Mouse (Mus musculus): ENCODE data around the gene S100a7a. TPM values are rescaled to one million over a fixed set of nuclear protein-coding genes. Genes with fewer than 3 reads are reported as not detected.

S100a7a gene
- total RNA-seq (2012; rRNA removed), result not detected in 2 replicates
- not detected for polyA plus RNA-seq (2012; ENCODE audit: insufficient read depth in 1 of 2, insufficient read length in 2 of 2, low read depth in 1 of 2, low replicate concordance in 2 of 2, missing spikeins in 1 of 2)

DNA sequence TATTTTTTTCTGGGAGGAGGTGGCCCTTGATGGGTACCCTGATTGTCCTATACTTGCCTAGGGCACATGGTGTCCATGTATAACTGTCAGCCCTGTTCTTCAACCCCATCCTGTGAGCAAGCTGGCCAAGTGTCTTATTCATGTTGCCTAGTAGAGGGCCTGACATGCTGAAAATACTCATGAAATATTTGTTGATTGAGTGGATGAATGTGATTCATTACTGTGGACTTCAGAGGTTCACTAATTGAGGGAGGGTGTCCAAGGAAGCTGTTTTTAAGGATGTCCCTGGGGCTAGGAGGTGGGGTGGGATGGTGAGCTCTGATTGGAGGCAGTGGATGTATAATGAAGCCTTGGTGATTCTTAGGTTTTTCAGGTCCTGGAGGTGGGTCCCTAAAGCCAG lies at the start of gene S100a7a:
TSS of gene S100a7a (plus strand) at position 301 of the 400 bp plus-strand sequence.
- Histone ChIP-seq H3K27me3 (ENCODE audit: control insufficient read depth in 1 of 2, insufficient read depth in 2 of 2, low read length in 2 of 2) (peaks cover 3 to 5% of the 10 kb centered on the region in 2 experiments; a peak in 3 of 4 replicates), H3K4me1 (ENCODE audit: control insufficient read depth in 1 of 2, insufficient read depth in 2 of 2, low read length in 2 of 2) (no peaks in the 10 kb centered on the region), H3K27ac (ENCODE audit: control insufficient read depth, low read depth, low read length) (no peak within 1 kb of the TSS), H3K36me3 (ENCODE audit: control insufficient read depth in 1 of 2, insufficient read depth in 2 of 2, low read length in 2 of 2) (no peaks in the 10 kb centered on the region), H3K4me3 (ENCODE audit: control insufficient read depth in 1 of 2, insufficient read depth in 1 of 2, low read depth in 2 of 2, low read length in 2 of 2) (no peak within 1 kb of the TSS), H3K9ac (ENCODE audit: control insufficient read depth, low read depth, low read length, poor library complexity, severe bottlenecking) (no peak within 1 kb of the TSS), H3K9me3 (replicated peaks; ENCODE audit: insufficient read depth, low read length) (no peaks in the 10 kb centered on the region), H3K79me2 (ENCODE audit: control insufficient read depth, insufficient read depth, low read length, poor library complexity) (no peaks in the 10 kb centered on the region)
- no peak for DNase-seq (ENCODE audit: low read depth, low spot score)
- TF ChIP-seq ZNF384 (IDR thresholded peaks at IDR 0.05; ENCODE audit: low read depth, low read length), result no peak
- no peak for TF ChIP-seq NRF1 (IDR thresholded peaks at IDR 0.05; ENCODE audit: insufficient read depth, low read depth, low read length, poor library complexity, severe bottlenecking)
- no peak for TF ChIP-seq MYB (IDR thresholded peaks at IDR 0.05; ENCODE audit: low read depth, low read length)
- TF ChIP-seq TBP (IDR thresholded peaks at IDR 0.05; ENCODE audit: low read depth, low read length), result no peak
- TF ChIP-seq SMC3 (IDR thresholded peaks at IDR 0.05; ENCODE audit: low read depth, low read length), result no peak
- no peak for TF ChIP-seq POLR2AphosphoS2 (IDR thresholded peaks at IDR 0.05; ENCODE audit: low read length)

- DNase-seq (ENCODE audit: low read depth, low spot score), result peak; percentile 91
- Histone ChIP-seq H3K9me3 (replicated peaks; ENCODE audit: insufficient read depth, low read length) (no peaks in the 10 kb centered on the region), H3K4me1 (ENCODE audit: control insufficient read depth in 1 of 2, insufficient read depth in 2 of 2, low read length in 2 of 2) (peaks cover 8 to 31% of the 10 kb centered on the region in 2 experiments), H3K4me3 (ENCODE audit: control insufficient read depth in 1 of 2, insufficient read depth in 1 of 2, low read depth in 2 of 2, low read length in 2 of 2) (no peak overlapping the region), H3K27me3 (ENCODE audit: control insufficient read depth in 1 of 2, insufficient read depth in 2 of 2, low read length in 2 of 2) (no peaks in the 10 kb centered on the region), H3K36me3 (ENCODE audit: control insufficient read depth in 1 of 2, insufficient read depth in 2 of 2, low read length in 2 of 2) (peaks cover 0 to 19% of the 10 kb centered on the region in 2 experiments; a peak in 2 of 4 replicates), H3K9ac (ENCODE audit: control insufficient read depth, low read depth, low read length, poor library complexity, severe bottlenecking) (peak overlapping the region; percentile 6), H3K79me2 (ENCODE audit: control insufficient read depth, insufficient read depth, low read length, poor library complexity) (no peaks in the 10 kb centered on the region), H3K27ac (ENCODE audit: control insufficient read depth, low read depth, low read length) (peak overlapping the region; percentile 56)
- no peak for TF ChIP-seq KAT2A (conservative IDR thresholded peaks at IDR 0.05; ENCODE audit: low read depth, low read length)
- TF ChIP-seq ZKSCAN1 (IDR thresholded peaks at IDR 0.05; ENCODE audit: low read depth, low read length), result no peak
- no peak for TF ChIP-seq BHLHE40 (IDR thresholded peaks at IDR 0.05; ENCODE audit: borderline replicate concordance, low read depth, low read length)
- TF ChIP-seq USF1 (IDR thresholded peaks at IDR 0.05; ENCODE audit: low read depth, low read length), result no peak
- no peak for TF ChIP-seq JUND (IDR thresholded peaks at IDR 0.05; ENCODE audit: low read depth, low read length)
- TF ChIP-seq MXI1 (IDR thresholded peaks at IDR 0.05; ENCODE audit: low read depth, low read length), result no peak; the same call in 1 of the 2 replicates
- no peak for TF ChIP-seq NELFE (IDR thresholded peaks at IDR 0.05; ENCODE audit: low read depth, low read length)
- TF ChIP-seq RAD21 (IDR thresholded peaks at IDR 0.05; ENCODE audit: low read depth, low read length), result no peak
- TF ChIP-seq UBTF (IDR thresholded peaks at IDR 0.05; ENCODE audit: borderline replicate concordance, insufficient read depth, low read depth, low read length), result no peak
- TF ChIP-seq MAX (IDR thresholded peaks at IDR 0.05; ENCODE audit: low read length), result peak; percentile 41; the same call in 1 of the 2 replicates
- 0 out of 2 replicates have a peak, but pooled peaks have one; percentile 34 for TF ChIP-seq MYC (IDR thresholded peaks at IDR 0.05; ENCODE audit: low read depth, low read length)
- TF ChIP-seq ZNF384 (IDR thresholded peaks at IDR 0.05; ENCODE audit: low read depth, low read length), result peak; percentile 94
- TF ChIP-seq TBP (IDR thresholded peaks at IDR 0.05; ENCODE audit: low read depth, low read length), result peak; percentile 56; the same call in 1 of the 2 replicates
- peak; percentile 65; the same call in 1 of the 2 replicates for TF ChIP-seq RCOR1 (IDR thresholded peaks at IDR 0.05; ENCODE audit: low read depth, low read length)
- no peak for TF ChIP-seq ZC3H11A (IDR thresholded peaks at IDR 0.05; ENCODE audit: low read depth, low read length)
- peak; percentile 42; the same call in 1 of the 2 replicates for TF ChIP-seq SIN3A (IDR thresholded peaks at IDR 0.05; ENCODE audit: low read length)
- TF ChIP-seq ZMIZ1 (IDR thresholded peaks at IDR 0.05; ENCODE audit: low read depth, low read length), result no peak
- TF ChIP-seq MAZ (IDR thresholded peaks at IDR 0.05; ENCODE audit: low read depth, low read length), result no peak; the same call in 1 of the 2 replicates
- no peak for TF ChIP-seq GATA1 (IDR thresholded peaks at IDR 0.05; ENCODE audit: low read depth, low read length)
- TF ChIP-seq MAFK (IDR thresholded peaks at IDR 0.05; ENCODE audit: borderline replicate concordance, low read depth, low read length), result no peak
- TF ChIP-seq GABPA (IDR thresholded peaks at IDR 0.05; ENCODE audit: low read depth, low read length), result no peak
- TF ChIP-seq POLR2AphosphoS5 (IDR thresholded peaks at IDR 0.05; ENCODE audit: borderline replicate concordance, low read depth, low read length), result no peak
- no peak for TF ChIP-seq SMC3 (IDR thresholded peaks at IDR 0.05; ENCODE audit: low read depth, low read length)
- TF ChIP-seq CHD2 (IDR thresholded peaks at IDR 0.05; ENCODE audit: low read length), result no peak
- peak in 1 of 2 experiments; percentile 58 for TF ChIP-seq EP300 (IDR thresholded peaks at IDR 0.05; ENCODE audit: low read depth in 1 of 2, low read length in 2 of 2)
- TF ChIP-seq POLR2A (IDR thresholded peaks at IDR 0.05; ENCODE audit: control insufficient read depth in 1 of 2, insufficient read depth in 1 of 2, low read depth in 1 of 2, low read length in 2 of 2, poor library complexity in 1 of 2), result no peak
- TF ChIP-seq E2F4 (IDR thresholded peaks at IDR 0.05; ENCODE audit: borderline replicate concordance, low read depth, low read length), result no peak
- TF ChIP-seq MYB (IDR thresholded peaks at IDR 0.05; ENCODE audit: low read depth, low read length), result no peak
- TF ChIP-seq HCFC1 (IDR thresholded peaks at IDR 0.05; ENCODE audit: low read depth, low read length), result no peak
- TF ChIP-seq POLR2AphosphoS2 (IDR thresholded peaks at IDR 0.05; ENCODE audit: low read length), result no peak
Observed at GRCm38 (mm10) chr3:90604416-90604815, 49.4 kb upstream of the S100a7a start.

All from MEL (cell line).